Mouse (Mus musculus) left cerebral cortex, adult 2 months (tissue): Measurements from ENCODE around the gene Il17rd. TPM values are rescaled to one million over a fixed set of nuclear protein-coding genes. Genes with fewer than 3 reads are reported as not detected.

Experiments
- DNase-seq, 2 experiments: peaks; one replicate each; pipeline ENCODE4 v3.0.0; 2021 to 2022; ENCODE audit warnings: low spot score in 2 of 2, mixed read lengths in 1 of 2; ENCODE audit errors: extremely low spot score in 1 of 2
- H3K27ac ChIP-seq: fragments of 200-600 bp; 2 replicates; pipeline ENCODE4 v1.8.1; 2022
- H3K4me3 ChIP-seq: fragments of 200-600 bp; 2 replicates; pipeline ENCODE4 v1.8.1; 2022
- CTCF ChIP-seq: fragments of 200-600 bp; IDR thresholded peaks from 2 replicates; pipeline ENCODE4 v1.8.1; 2022; ENCODE audit warnings: antibody characterized with exemption, mild to moderate bottlenecking, moderate library complexity
- intact Hi-C: fragments of 180-260 bp; cut with DNase I; formaldehyde crosslinking; loops from one replicate; pipeline ENCODE4 v1.15.1; 2025
- long read RNA-seq, 2 experiments: library from polyadenylated mRNA; stranded (forward); transcript quantifications; one replicate each; pipeline ENCODE4 v2.0.0; 2021; ENCODE audit warnings: borderline mapping rate in 2 of 2
- total RNA-seq, 2 experiments: library from RNA; stranded (reverse); gene quantifications; 2 replicates each; pipeline ENCODE4 v1.2.3; 2021

Gene Il17rd
- total RNA-seq, result 1 to 10 TPM; 2.6 to 2.7 TPM
- long read RNA-seq, experiment 1, full-length matches to known transcripts, result 1 of 2 reads
- long read RNA-seq, experiment 1, partial matches to known transcripts, result 0 of 2 reads
- long read RNA-seq, experiment 1, other reads (novel, unspliced or antisense), result 1 of 2 reads
- long read RNA-seq, experiment 2, partial matches to known transcripts, result 0 of 1 reads
- long read RNA-seq, experiment 2, other reads (novel, unspliced or antisense), result 1 of 1 reads

GRCm38 (mm10) chr14:27038783-27039182 is at the start of gene Il17rd:
Il17rd (plus strand) TSS chr14:27038941.
- peak within 1 kb of the TSS; percentile 95 for H3K4me3 ChIP-seq
- H3K27ac ChIP-seq, result peak within 1 kb of the TSS; percentile 71
- intact Hi-C loops, result loop anchor here (5.0 to 10.0 kb wide), 5 partner anchors 44 to 554 kb away; partner anchors contain the start of genes Dnah12 and Pde12
- peak; percentile 83 to 85 for DNase-seq
- no peak; the same call in 1 of the 2 replicates for TF ChIP-seq CTCF

- no peak for TF ChIP-seq CTCF
- Histone ChIP-seq H3K27ac (no peak overlapping the region), H3K4me3 (no peak overlapping the region)
- intact Hi-C loops, result no loop called here
- DNase-seq, result no peak
Observed at GRCm38 (mm10) chr14:26991622-26992021, 47.1 kb upstream of the Il17rd start.

- TF ChIP-seq CTCF, result no peak
- DNase-seq, result no peak
- intact Hi-C loops, result no loop called here
Observed at GRCm38 (mm10) chr14:26993427-26993826, 45.3 kb upstream of the Il17rd start.

GRCm38 (mm10) chr14:26994211-26994741 is 44.5 kb upstream of the Il17rd start, which contains the start of gene Hesx1:
Hesx1 (plus strand) TSS chr14:26994416.
- TF ChIP-seq CTCF, result peak; percentile 35
- DNase-seq, result no peak
- intact Hi-C loops, result no loop called here

More at GRCm38 (mm10) chr14:26993427-26993826, 45.3 kb upstream of the Il17rd start:
- Histone ChIP-seq H3K4me3 (no peak overlapping the region), H3K27ac (no peak overlapping the region)

GRCm38 (mm10) chr14:26996257-26996656 is 42.5 kb upstream of the Il17rd start:
- no peak for TF ChIP-seq CTCF
- Histone ChIP-seq H3K4me3 (no peak overlapping the region), H3K27ac (no peak overlapping the region)
- no peak for DNase-seq
- intact Hi-C loops, result no loop called here

More at GRCm38 (mm10) chr14:26994211-26994741, 44.5 kb upstream of the Il17rd start, which contains the start of gene Hesx1:
- Histone ChIP-seq H3K27ac (no peak within 1 kb of the TSS), H3K4me3 (peak within 1 kb of the TSS; percentile 30)

GRCm38 (mm10) chr14:27000386-27000785 is 38.4 kb upstream of the Il17rd start:
- no peak for DNase-seq
- intact Hi-C loops, result no loop called here
- Histone ChIP-seq H3K4me3 (no peak overlapping the region), H3K27ac (no peak overlapping the region)
- no peak for TF ChIP-seq CTCF

GRCm38 (mm10) chr14:27004906-27005305 is 33.8 kb upstream of the Il17rd start:
- intact Hi-C loops, result no loop called here
- no peak for DNase-seq
- no peak for TF ChIP-seq CTCF

GRCm38 (mm10) chr14:27005937-27006336 is 32.8 kb upstream of the Il17rd start:
- no peak overlapping the region for H3K27ac ChIP-seq
- no peak for TF ChIP-seq CTCF
- H3K4me3 ChIP-seq, result no peak overlapping the region
- intact Hi-C loops, result no loop called here
- no peak for DNase-seq

More at GRCm38 (mm10) chr14:27004906-27005305, 33.8 kb upstream of the Il17rd start:
- no peak overlapping the region for H3K4me3 ChIP-seq
- H3K27ac ChIP-seq, result no peak overlapping the region

GRCm38 (mm10) chr14:27011561-27011960 is 27.2 kb upstream of the Il17rd start:
- intact Hi-C loops, result no loop called here
- no peak for DNase-seq
- Histone ChIP-seq H3K4me3 (no peak overlapping the region), H3K27ac (no peak overlapping the region)
- no peak for TF ChIP-seq CTCF

GRCm38 (mm10) chr14:27013658-27014057 is 25.1 kb upstream of the Il17rd start:
- no peak for TF ChIP-seq CTCF
- H3K27ac ChIP-seq, result no peak overlapping the region
- no peak for DNase-seq
- intact Hi-C loops, result no loop called here
- no peak overlapping the region for H3K4me3 ChIP-seq

- H3K27ac ChIP-seq, result no peak overlapping the region
- TF ChIP-seq CTCF, result no peak
- intact Hi-C loops, result no loop called here
- DNase-seq, result no peak
- no peak overlapping the region for H3K4me3 ChIP-seq
Observed at GRCm38 (mm10) chr14:27017936-27018335, 20.8 kb upstream of the Il17rd start.

- no peak for TF ChIP-seq CTCF
- DNase-seq, result no peak
- Histone ChIP-seq H3K27ac (no peak overlapping the region), H3K4me3 (no peak overlapping the region)
- intact Hi-C loops, result no loop called here
Observed at GRCm38 (mm10) chr14:27019850-27020249, 18.9 kb upstream of the Il17rd start.
